Mouse (Mus musculus): ENCODE measurements at regions not wholly inside any gene's neighbourhood (a gene's known extent, or its start where the extent isn't known, plus 50 kb on each side); places are given as distances from the start of the nearest gene placed in this dataset.

DNA sequence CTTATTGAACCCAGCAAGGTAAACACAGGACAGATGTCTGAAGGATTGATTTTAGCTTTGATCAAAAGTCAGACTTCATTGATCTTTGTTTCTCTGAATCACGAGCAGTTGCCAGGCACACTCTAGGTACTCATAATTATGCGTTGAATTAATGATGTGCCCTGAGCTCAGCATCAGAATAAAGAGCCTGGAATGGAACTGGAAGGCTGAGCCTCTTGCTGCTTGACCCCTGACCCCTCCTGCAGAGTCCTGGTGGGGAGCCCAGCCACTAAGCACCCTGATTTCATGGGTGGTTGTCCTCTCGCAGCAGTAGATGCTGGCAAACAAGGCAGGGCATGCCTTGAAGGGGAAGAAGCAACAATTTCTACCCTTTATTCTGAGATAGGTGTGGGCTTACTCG is 64.9 kb upstream of the Noct start:
- no peak overlapping the region for H3K27ac ChIP-seq
- no peak for TF ChIP-seq CTCF (IDR thresholded peaks at IDR 0.05)
- intact Hi-C loops (cut with DNase I) = no loop called here
- H3K4me3 ChIP-seq = no peak overlapping the region
- DNase-seq = no peak

DNA sequence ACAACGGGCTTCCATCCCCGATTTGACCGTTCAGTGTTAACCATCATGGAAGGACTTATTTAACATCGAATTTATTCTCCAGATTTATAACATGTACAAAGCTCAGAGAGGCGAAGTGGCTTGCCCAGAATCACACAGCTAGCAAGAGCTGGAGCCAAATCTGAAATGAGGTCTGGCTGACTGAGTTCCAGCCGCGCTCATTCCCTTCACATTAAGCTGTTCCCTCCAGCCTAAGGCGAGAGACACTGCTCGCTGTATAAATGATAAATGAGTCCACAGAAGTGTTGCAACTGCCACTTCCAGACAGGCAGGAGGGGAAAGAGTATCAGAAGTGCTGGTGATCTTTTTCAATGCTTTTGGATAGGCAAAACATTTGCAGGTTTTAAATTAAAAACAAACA is 64.4 kb upstream of the Noct start:
- intact Hi-C loops (cut with DNase I) = loop anchor here (10.0 kb wide), 1 partner anchor 855 kb away; no protein-coding TSS in a partner anchor
- Histone ChIP-seq H3K27ac (no peak overlapping the region), H3K4me3 (no peak overlapping the region)
- no peak for TF ChIP-seq CTCF (IDR thresholded peaks at IDR 0.05)
- DNase-seq = no peak

DNA sequence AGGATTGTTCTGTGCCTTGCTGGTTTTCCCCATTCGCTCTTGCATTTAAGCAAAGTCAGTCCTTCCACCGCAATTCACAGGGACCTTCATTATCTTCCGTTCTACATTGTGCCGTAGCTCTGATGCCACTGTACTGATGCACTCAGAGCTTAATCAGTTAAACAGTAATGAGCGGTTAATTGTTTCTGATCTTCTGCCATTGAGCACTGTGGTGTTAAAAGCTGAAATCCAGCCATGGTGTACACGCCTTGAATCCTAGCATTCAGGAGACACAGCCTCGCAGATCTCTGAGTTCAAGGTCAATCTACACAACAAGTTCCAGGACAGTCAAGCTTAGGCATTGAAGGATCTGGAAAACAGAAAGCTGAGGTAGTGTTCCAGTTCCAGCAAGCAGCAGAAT is 63.6 kb upstream of the Noct start:
- H3K4me3 ChIP-seq = no peak overlapping the region
- no peak for DNase-seq
- TF ChIP-seq CTCF (IDR thresholded peaks at IDR 0.05) = no peak
- intact Hi-C loops (cut with DNase I) = loop anchor here (10.0 kb wide), 1 partner anchor 856 kb away; no protein-coding TSS in a partner anchor
- no peak overlapping the region for H3K27ac ChIP-seq

DNA sequence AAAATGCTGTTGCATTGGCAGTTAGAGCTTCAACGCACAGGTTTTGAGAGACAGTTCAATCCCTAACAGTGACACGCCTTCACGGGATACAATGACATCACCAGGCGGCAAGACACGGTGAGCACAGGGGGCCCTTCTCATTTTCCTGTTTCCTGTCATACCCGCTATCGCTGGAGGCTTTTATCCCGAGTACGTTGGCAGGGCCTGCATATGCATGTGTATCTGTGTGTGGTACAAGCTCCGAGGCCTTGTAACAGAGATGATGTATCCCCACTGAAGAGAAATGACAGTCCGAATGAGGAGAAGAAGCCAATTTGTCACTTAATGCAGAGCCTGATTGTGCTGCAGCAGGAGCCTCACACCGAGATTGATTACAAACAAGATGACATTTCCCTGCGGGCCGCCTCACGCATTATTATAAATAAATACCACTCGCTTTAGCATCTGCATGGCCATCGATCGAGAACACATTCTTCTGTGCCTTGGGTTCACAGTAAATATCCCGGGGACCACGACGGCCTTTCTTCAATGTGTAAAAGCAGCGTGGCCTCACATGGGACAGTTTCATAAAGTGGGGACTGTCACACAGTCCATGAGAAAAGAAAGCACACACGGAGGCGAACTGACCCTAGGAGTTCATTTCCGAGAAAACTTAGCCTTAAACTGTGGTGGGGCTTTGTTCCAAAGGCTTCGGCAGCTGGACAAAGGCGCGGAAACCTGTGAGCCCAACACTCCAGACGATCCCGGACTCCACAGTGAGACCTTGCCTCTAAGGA is 54.9 kb upstream of the Noct start:
- Histone ChIP-seq H3K27ac (no peak overlapping the region), H3K4me3 (no peak overlapping the region)
- TF ChIP-seq CTCF (IDR thresholded peaks at IDR 0.05) = no peak
- intact Hi-C loops (cut with DNase I) = loop anchor here (10.0 kb wide), 1 partner anchor 865 kb away; no protein-coding TSS in a partner anchor
- no peak for DNase-seq

DNA sequence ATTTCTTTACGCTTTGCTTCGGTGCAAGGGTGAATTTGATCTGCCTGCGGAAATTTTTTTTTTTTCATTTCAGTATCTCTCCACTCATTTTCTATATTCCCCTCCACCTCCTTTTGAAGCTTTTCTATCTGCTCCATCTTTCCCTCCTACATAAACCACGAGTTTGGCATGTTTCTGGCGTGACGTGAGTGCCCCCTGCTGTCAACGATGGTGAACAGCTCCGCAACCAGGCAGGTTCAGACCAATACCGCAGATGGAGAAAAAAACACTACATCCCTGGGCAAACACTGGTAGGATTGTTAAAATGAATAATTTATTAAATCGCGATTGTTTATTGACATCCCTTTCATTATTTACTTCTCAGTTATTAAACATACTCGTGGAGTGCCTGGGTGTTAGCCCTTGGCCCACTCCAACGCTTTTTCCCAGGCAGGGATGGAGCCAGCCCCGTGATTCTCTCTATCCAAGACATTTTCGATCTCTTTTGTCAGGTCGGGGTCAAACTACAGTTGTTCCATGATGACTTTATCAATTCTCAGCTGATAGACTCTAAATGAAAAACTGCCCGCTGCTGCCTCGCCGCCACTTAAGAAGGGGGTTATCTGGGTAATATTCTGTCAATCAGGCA is 53.9 kb upstream of the Noct start:
- DNase-seq = peak; percentile 83
- H3K4me3 ChIP-seq = no peak overlapping the region
- no peak overlapping the region for H3K27ac ChIP-seq
- intact Hi-C loops (cut with DNase I) = no loop called here
- peak; percentile 98 for TF ChIP-seq CTCF (IDR thresholded peaks at IDR 0.05)
